9 mouse cellular contexts compared by ENCODE assay signal in genomic region chr2:146218161-146218691, GRCm38 (mm10). TPM values are rescaled to one million over a fixed set of nuclear protein-coding genes. Genes with fewer than 3 reads are reported as not detected.
DNase-seq lines count a peak whose midpoint lies in the region; ATAC-seq and TF ChIP-seq lines count a peak whose summit lies in the region.
"Had no signal": no experiment of that assay in that cellular context is flagged by ENCODE, and none has a peak within 500 bp of the region (broad histone marks: within the 10 kb centered on the region; RNA-seq: fewer than 3 reads in every experiment).

No protein-coding gene starts in this region.

- H3K4me2 ChIP-seq in forebrain, embryonic 16.5 days (ENCODE audit: low read length) = peak overlapping the region; percentile 46
- H3K4me2 ChIP-seq in limb, embryonic 13.5 days (replicated peaks) = peak overlapping the region; percentile 56
- H3K4me2 ChIP-seq in stomach, postnatal 0 days (replicated peaks; ENCODE audit: low read depth) = peak overlapping the region; percentile 34

- H3K27me3 ChIP-seq in ES-Bruce4 (ENCODE audit: control insufficient read depth, insufficient read depth, low read length, poor library complexity, severe bottlenecking) = peaks cover 19% of the 10 kb centered on the region
- H3K27me3 ChIP-seq in forebrain, embryonic 16.5 days (replicated peaks; ENCODE audit: control insufficient read depth, insufficient read depth, low read length) = no peaks in the 10 kb centered on the region; the same call in 1 of the 2 replicates
- H3K27me3 ChIP-seq in limb, embryonic 13.5 days = peaks cover 89% of the 10 kb centered on the region
- peaks cover 24% of the 10 kb centered on the region; the same call in 1 of the 2 replicates for H3K27me3 ChIP-seq in stomach, postnatal 0 days (ENCODE audit: control insufficient read depth, insufficient read depth, low read length)

- TF ChIP-seq CTCF in ES-Bruce4 (IDR thresholded peaks at IDR 0.05; ENCODE audit: low read depth, low read length) = no peak
- TF ChIP-seq CTCF in stomach, postnatal 0 days (IDR thresholded peaks at IDR 0.05; ENCODE audit: low read depth) = no peak

- TF ChIP-seq EP300 in ES-Bruce4 (IDR thresholded peaks at IDR 0.05; ENCODE audit: insufficient read depth, low read depth, low read length) = 0 out of 2 replicates have a peak, but pooled peaks have one; percentile 20
- no peak for TF ChIP-seq EP300 in stomach, postnatal 0 days (optimal IDR thresholded peaks at IDR 0.05)

- DNase-seq in cerebellum, postnatal 14 days = peak; percentile 38 to 47
- peak; percentile 42 for DNase-seq in stomach, postnatal 0 days (ENCODE audit: low spot score)
- DNase-seq in adrenal gland, postnatal 25 days = no peak
- DNase-seq in left cerebral cortex, adult 8-10 months (ENCODE audit: low spot score in 2 of 2) = no peak

- H3K4me1 ChIP-seq in ES-Bruce4 (ENCODE audit: control insufficient read depth, insufficient read depth, low read length) = no peaks in the 10 kb centered on the region
- peaks cover 59% of the 10 kb centered on the region for H3K4me1 ChIP-seq in forebrain, embryonic 16.5 days (replicated peaks; ENCODE audit: control insufficient read depth, insufficient read depth, low read length)
- peaks cover 36% of the 10 kb centered on the region for H3K4me1 ChIP-seq in limb, embryonic 13.5 days
- peaks cover 9% of the 10 kb centered on the region for H3K4me1 ChIP-seq in stomach, postnatal 0 days (replicated peaks; ENCODE audit: control insufficient read depth, insufficient read depth)

- no peak overlapping the region for H3K27ac ChIP-seq in ES-Bruce4 (ENCODE audit: insufficient read depth, low read length)
- peak overlapping the region; percentile 74 for H3K27ac ChIP-seq in forebrain, embryonic 16.5 days (ENCODE audit: low read length)
- no peak overlapping the region for H3K27ac ChIP-seq in limb, embryonic 13.5 days
- H3K27ac ChIP-seq in stomach, postnatal 0 days (replicated peaks) = no peak overlapping the region

- no peak overlapping the region for H3K9ac ChIP-seq in ES-Bruce4 (ENCODE audit: low read depth, poor library complexity, severe bottlenecking)
- H3K9ac ChIP-seq in forebrain, embryonic 16.5 days (replicated peaks; ENCODE audit: low read depth, low read length) = peak overlapping the region; percentile 57
- 0 out of 2 replicates have a peak overlapping the region, but pooled peaks have one; percentile 13 for H3K9ac ChIP-seq in limb, embryonic 13.5 days
- H3K9ac ChIP-seq in stomach, postnatal 0 days (ENCODE audit: low read length) = no peak overlapping the region

- ATAC-seq in cerebellum, adult (ENCODE audit: insufficient number of reproducible peaks, low FRiP score, low TSS enrichment) = no peak
- peak; percentile 14 for ATAC-seq in forebrain, embryonic 16.5 days
- no peak for ATAC-seq in limb, embryonic 13.5 days (ENCODE audit: low FRiP score, low read depth)
- ATAC-seq in stomach, postnatal 0 days (ENCODE audit: low FRiP score, low TSS enrichment) = no peak

- 1% methylated on average over 40 of the region's 40 CpGs for WGBS in forebrain, embryonic 16.5 days
- WGBS in limb, embryonic 13.5 days = 1% methylated on average over 40 of the region's 40 CpGs
- WGBS in stomach, postnatal 0 days = 2% methylated on average over 40 of the region's 40 CpGs

- H3K4me3 ChIP-seq in ES-Bruce4 (ENCODE audit: low read depth, low read length) = peak overlapping the region; percentile 25; the same call in 1 of the 2 replicates
- peak overlapping the region; percentile 24 for H3K4me3 ChIP-seq in forebrain, embryonic 16.5 days (replicated peaks; ENCODE audit: low read length)
- peak overlapping the region; percentile 33 for H3K4me3 ChIP-seq in limb, embryonic 13.5 days
- peak overlapping the region; percentile 29 for H3K4me3 ChIP-seq in stomach, postnatal 0 days (ENCODE audit: low read depth, low read length)

- H3K9me3 ChIP-seq in ES-Bruce4 (replicated peaks; ENCODE audit: control insufficient read depth, insufficient read depth, low read length, poor library complexity, severe bottlenecking) = no peaks in the 10 kb centered on the region
- H3K9me3 ChIP-seq in forebrain, embryonic 16.5 days (ENCODE audit: control insufficient read depth, low read length) = no peaks in the 10 kb centered on the region
- no peaks in the 10 kb centered on the region for H3K9me3 ChIP-seq in limb, embryonic 13.5 days
- no peaks in the 10 kb centered on the region for H3K9me3 ChIP-seq in stomach, postnatal 0 days (ENCODE audit: control insufficient read depth, low read length)

- no peak for TF ChIP-seq POLR2A in ES-Bruce4 (IDR thresholded peaks at IDR 0.05; ENCODE audit: insufficient read depth, low read length)

- no peaks in the 10 kb centered on the region for H3K36me3 ChIP-seq in ES-Bruce4 (ENCODE audit: control insufficient read depth, insufficient read depth, low read length, poor library complexity, severe bottlenecking)
- no peaks in the 10 kb centered on the region for H3K36me3 ChIP-seq in forebrain, embryonic 16.5 days (ENCODE audit: control insufficient read depth, insufficient read depth)
- H3K36me3 ChIP-seq in limb, embryonic 13.5 days = no peaks in the 10 kb centered on the region
- no peaks in the 10 kb centered on the region for H3K36me3 ChIP-seq in stomach, postnatal 0 days (ENCODE audit: control insufficient read depth, insufficient read depth, low read length)

RNA-seq across cellular contexts. Expression of gene Insm1, which starts 3.5 kb away (rescaled TPM):
- polyA plus RNA-seq in ES-Bruce4 (2011; ENCODE audit: insufficient read depth, insufficient read length, low read depth, missing spikeins) = 0.90 and 0.93 TPM in 2 replicates
- 9.1 and 11.8 TPM in 2 replicates for polyA plus RNA-seq in forebrain, embryonic 16.5 days (2015; fragmentation: Nextera tagmentation; extraction: Ambion mirVana)
- polyA plus RNA-seq in limb, embryonic 13.5 days (2015; fragmentation: Nextera tagmentation; extraction: Ambion mirVana) = 0.10 TPM in 1 of 2 replicates, not detected in the other
- 0.29 and 0.44 TPM in 2 replicates for polyA plus RNA-seq in stomach, postnatal 0 days (2015; fragmentation: Nextera tagmentation; extraction: Ambion mirVana)
- 5.8 and 7.5 TPM in 2 replicates for total RNA-seq in adrenal gland, postnatal 25 days (2021)
- 1 to 10 TPM; 4.7 to 5.9 (median 5.8) TPM for total RNA-seq in left cerebral cortex, adult 8-10 months (2022)
- total RNA-seq: neutrophil, adult 5-6 weeks had no signal

Comparison
In these comparisons a context has a peak if more than half of its experiments do, and no peak if none do; other contexts are left out.
1. DNase-seq: peak in cerebellum, postnatal 14 days (2 of 2) and stomach, postnatal 0 days (single experiment); none in adrenal gland, postnatal 25 days (single experiment) and left cerebral cortex, adult 8-10 months (0 of 2).
2. H3K9ac ChIP-seq: peak in forebrain, embryonic 16.5 days (single experiment) and limb, embryonic 13.5 days (single experiment); none in ES-Bruce4 (single experiment) and stomach, postnatal 0 days (single experiment).
3. Peak in every context shown above with its lines, with median percentiles within 50 percentile points of each other: H3K4me3 ChIP-seq and H3K4me2 ChIP-seq.